Mouse (Mus musculus) sigmoid colon, adult 10 weeks (tissue): Measurements from ENCODE around the gene Olfr295. TPM values are rescaled to one million over a fixed set of nuclear protein-coding genes. Genes with fewer than 3 reads are reported as not detected.

ENCODE experiments used
- polyA plus RNA-seq: library from polyadenylated mRNA; stranded (reverse); fragments of 350-450 nt; fragmentation: Illumina TruSeq; extraction: RNeasy Lipid Tissue Mini Kit (QIAGEN cat#74804); gene quantifications from one replicate; pipeline ENCODE4 v1.2.3, GENCODE M21; 2014; ENCODE audit warnings: low read depth, low replicate concordance

Gene Olfr295
- polyA plus RNA-seq: not detected

GRCm38 (mm10) chr7:86583562-86583961 is at the start of gene Olfr295:
Olfr295 (plus strand) TSS chr7:86583862.

GRCm38 (mm10) chr7:86616543-86616942 is 32.9 kb downstream of the Olfr295 start, which contains the start of gene Olfr294:
Olfr294 (minus strand) TSS chr7:86616643.

Other genes with a start within 250 kb of the Olfr295 start
- not detected for gene Olfr307, start 246.3 kb upstream of the Olfr295 start, polyA plus RNA-seq
- not detected for gene Olfr305, start 216.9 kb upstream of the Olfr295 start, polyA plus RNA-seq
- not detected for gene Olfr304, start 197.2 kb upstream of the Olfr295 start, polyA plus RNA-seq
- not detected for gene Olfr303, start 186.1 kb upstream of the Olfr295 start, polyA plus RNA-seq
- not detected for gene Olfr301, start 180.0 kb upstream of the Olfr295 start, polyA plus RNA-seq
- gene Olfr299, start 123.9 kb upstream of the Olfr295 start, polyA plus RNA-seq: not detected
- gene Olfr298, start 91.4 kb upstream of the Olfr295 start, polyA plus RNA-seq: not detected
- gene Olfr297, start 63.9 kb upstream of the Olfr295 start, polyA plus RNA-seq: not detected
- gene Olfr294, start 32.8 kb downstream of the Olfr295 start, polyA plus RNA-seq: not detected
- not detected for gene Olfr293, start 65.2 kb downstream of the Olfr295 start, polyA plus RNA-seq
- not detected for gene Olfr292, start 104.5 kb downstream of the Olfr295 start, polyA plus RNA-seq
- 0.25 TPM for gene Folh1, start 192.1 kb downstream of the Olfr295 start, polyA plus RNA-seq
- not detected for gene Vmn2r77, start 211.2 kb downstream of the Olfr295 start, polyA plus RNA-seq